Mouse (Mus musculus): ENCODE measurements around the gene Nek10. TPM values are rescaled to one million over a fixed set of nuclear protein-coding genes. Genes with fewer than 3 reads are reported as not detected.

The Nek10 gene
- polyA plus RNA-seq, 1 experiment from 2014 or later = not detected

DNA sequence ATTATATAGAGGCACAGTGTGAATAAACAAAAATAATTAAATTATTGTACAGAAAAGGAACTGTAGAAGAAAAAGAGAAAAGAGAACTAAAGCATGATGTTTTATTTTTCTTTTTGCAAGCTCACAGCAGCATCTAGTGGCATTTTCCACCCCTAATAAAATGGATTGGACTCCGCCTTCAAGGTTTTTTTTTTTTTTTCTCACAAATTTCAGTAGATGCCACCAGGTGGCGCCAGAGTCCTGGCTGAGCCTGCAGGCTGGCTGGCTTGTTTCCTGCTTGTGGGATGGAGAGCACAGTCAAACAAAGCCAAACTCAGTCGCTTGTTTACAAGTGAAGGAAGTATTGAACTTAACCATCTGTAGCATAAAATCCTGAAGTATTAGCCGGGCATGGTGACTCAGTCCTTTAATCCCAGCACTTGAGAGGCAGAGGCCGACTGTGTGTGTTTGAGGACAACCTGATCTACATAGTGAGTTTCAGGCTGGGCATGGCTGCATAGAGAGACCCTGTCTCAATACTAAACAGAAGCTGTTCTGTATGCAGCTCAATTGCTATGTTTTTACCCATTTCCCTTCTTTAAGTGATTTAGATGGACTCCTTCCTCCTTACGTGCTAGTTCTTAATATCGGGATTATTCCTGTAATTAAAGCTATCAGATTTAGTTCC, 60.6 kb downstream of the Nek10 start:
- Histone ChIP-seq H3K4me3 (ENCODE audit: low read depth, low read length) (no peak overlapping the region), H3K4me1 (ENCODE audit: control insufficient read depth, low read depth, low read length) (no peaks in the 10 kb centered on the region), H3K36me3 (ENCODE audit: control insufficient read depth, insufficient read depth) (no peaks in the 10 kb centered on the region), H3K4me2 (ENCODE audit: low read depth, low read length) (no peak overlapping the region), H3K27ac (ENCODE audit: low read length) (no peak overlapping the region), H3K9ac (ENCODE audit: low read depth, low read length) (no peak overlapping the region), H3K9me3 (replicated peaks; ENCODE audit: control insufficient read depth, low read length) (no peaks in the 10 kb centered on the region), H3K27me3 (ENCODE audit: control insufficient read depth, insufficient read depth, low read depth, low read length) (no peaks in the 10 kb centered on the region)
- WGBS (ENCODE audit: insufficient replicate concordance) = 28% methylated on average over 7 of the region's 7 CpGs
- ATAC-seq (ENCODE audit: low read depth) = no peak

DNA sequence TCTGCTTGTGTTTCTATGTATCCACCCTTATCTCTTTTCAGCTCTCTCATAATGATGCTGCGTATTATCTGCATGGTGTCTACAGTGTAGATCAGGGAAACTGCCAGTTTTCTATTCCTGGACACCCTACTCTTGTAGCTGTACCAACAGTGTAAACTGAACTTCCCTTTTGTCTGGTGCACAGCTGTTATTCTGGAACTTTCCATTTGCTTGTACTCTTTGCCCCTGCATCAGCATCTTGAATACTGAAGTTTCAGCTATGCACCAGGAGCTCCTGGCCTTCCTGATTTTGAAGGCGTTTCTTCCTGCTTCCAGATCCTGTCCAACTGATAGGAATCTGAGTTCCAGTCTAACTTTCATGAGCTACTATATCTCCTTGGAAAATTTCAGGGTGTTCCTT, 66.0 kb downstream of the Nek10 start:
- H3K4me1 ChIP-seq (ENCODE audit: control insufficient read depth, low read depth, low read length) = no peaks in the 10 kb centered on the region
- no peak overlapping the region for H3K27ac ChIP-seq (ENCODE audit: low read length)
- no peaks in the 10 kb centered on the region for H3K27me3 ChIP-seq (ENCODE audit: control insufficient read depth, insufficient read depth, low read depth, low read length)
- H3K4me2 ChIP-seq (ENCODE audit: low read depth, low read length) = no peak overlapping the region
- no peak overlapping the region for H3K4me3 ChIP-seq (ENCODE audit: low read depth, low read length)
- WGBS (ENCODE audit: insufficient replicate concordance) = 40% methylated on average over 2 of the region's 2 CpGs
- H3K9me3 ChIP-seq (replicated peaks; ENCODE audit: control insufficient read depth, low read length) = no peaks in the 10 kb centered on the region
- H3K9ac ChIP-seq (ENCODE audit: low read depth, low read length) = no peak overlapping the region
- no peak for ATAC-seq (ENCODE audit: low read depth)
- no peaks in the 10 kb centered on the region for H3K36me3 ChIP-seq (ENCODE audit: control insufficient read depth, insufficient read depth)

DNA sequence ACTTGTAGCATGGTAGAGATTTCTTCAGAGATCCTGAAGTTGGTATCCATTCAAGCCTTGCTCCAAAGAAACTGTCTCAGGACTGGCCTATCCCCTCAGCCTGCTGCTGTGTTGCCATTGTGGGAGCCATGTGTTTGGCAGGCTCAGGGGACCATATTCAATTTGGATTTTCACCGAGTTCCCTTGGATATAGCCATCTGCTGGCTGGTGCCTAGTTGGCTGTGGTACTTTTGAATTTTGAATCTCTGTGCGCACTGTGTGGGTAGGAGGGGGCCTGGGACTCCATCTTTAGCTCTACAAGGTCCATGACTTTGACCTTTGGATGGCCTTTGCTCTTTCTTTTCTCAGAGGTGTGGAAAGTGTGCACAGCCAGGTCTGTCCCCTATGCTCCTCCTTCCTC, 66.8 kb downstream of the Nek10 start:
- Histone ChIP-seq H3K4me1 (ENCODE audit: control insufficient read depth, low read depth, low read length) (no peaks in the 10 kb centered on the region), H3K9me3 (replicated peaks; ENCODE audit: control insufficient read depth, low read length) (no peaks in the 10 kb centered on the region), H3K4me3 (ENCODE audit: low read depth, low read length) (no peak overlapping the region), H3K27ac (ENCODE audit: low read length) (no peak overlapping the region), H3K4me2 (ENCODE audit: low read depth, low read length) (no peak overlapping the region), H3K36me3 (ENCODE audit: control insufficient read depth, insufficient read depth) (no peaks in the 10 kb centered on the region), H3K9ac (ENCODE audit: low read depth, low read length) (no peak overlapping the region), H3K27me3 (ENCODE audit: control insufficient read depth, insufficient read depth, low read depth, low read length) (no peaks in the 10 kb centered on the region)
- WGBS (ENCODE audit: insufficient replicate concordance) = 68% methylated on average over 2 of the region's 2 CpGs
- no peak for ATAC-seq (ENCODE audit: low read depth)

DNA sequence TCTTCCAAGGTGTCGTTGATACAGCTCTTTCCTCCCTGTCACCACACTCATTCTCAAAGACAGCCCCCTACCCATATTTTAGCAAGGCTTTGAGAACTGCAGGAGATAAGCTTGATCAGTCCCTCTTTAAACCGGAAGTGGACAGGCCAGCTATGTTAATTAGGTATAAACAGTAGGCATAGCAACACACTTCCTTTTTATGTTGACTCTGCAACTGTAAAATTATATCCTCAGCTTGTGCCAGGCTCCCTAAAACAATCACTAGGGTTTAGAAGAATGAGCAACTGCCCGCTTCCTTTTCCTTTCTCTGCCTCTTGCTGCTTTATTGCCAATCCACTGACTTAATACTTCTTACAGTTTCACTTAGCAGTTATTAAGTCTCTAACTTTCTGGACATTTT, 67.2 kb downstream of the Nek10 start:
- no peak overlapping the region for H3K4me2 ChIP-seq (ENCODE audit: low read depth, low read length)
- H3K9ac ChIP-seq (ENCODE audit: low read depth, low read length) = no peak overlapping the region
- no peaks in the 10 kb centered on the region for H3K36me3 ChIP-seq (ENCODE audit: control insufficient read depth, insufficient read depth)
- H3K27ac ChIP-seq (ENCODE audit: low read length) = no peak overlapping the region
- 40% methylated on average over 3 of the region's 3 CpGs for WGBS (ENCODE audit: insufficient replicate concordance)
- H3K4me3 ChIP-seq (ENCODE audit: low read depth, low read length) = no peak overlapping the region
- no peak for ATAC-seq (ENCODE audit: low read depth)
- no peaks in the 10 kb centered on the region for H3K27me3 ChIP-seq (ENCODE audit: control insufficient read depth, insufficient read depth, low read depth, low read length)
- no peaks in the 10 kb centered on the region for H3K9me3 ChIP-seq (replicated peaks; ENCODE audit: control insufficient read depth, low read length)
- H3K4me1 ChIP-seq (ENCODE audit: control insufficient read depth, low read depth, low read length) = no peaks in the 10 kb centered on the region

DNA sequence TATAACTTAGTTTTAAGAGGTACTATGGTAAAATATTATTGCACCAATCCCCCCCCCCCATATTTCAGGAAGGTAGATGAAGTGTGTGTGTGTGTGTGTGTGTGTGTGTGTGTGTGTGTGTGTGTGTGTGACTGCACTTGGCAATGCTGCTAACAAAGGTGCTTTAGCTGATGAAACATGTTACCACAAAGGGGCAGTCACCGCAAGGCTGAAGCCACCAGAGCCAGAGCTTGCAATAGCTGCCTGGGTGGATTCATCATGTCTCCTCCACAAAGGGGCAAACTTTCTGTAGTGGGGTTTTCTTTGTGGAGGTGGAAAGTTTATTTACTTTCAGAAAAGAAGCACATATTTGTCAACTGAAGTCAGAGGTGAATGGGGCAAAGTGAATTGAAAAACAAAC, 67.9 kb downstream of the Nek10 start:
- no peaks in the 10 kb centered on the region for H3K36me3 ChIP-seq (ENCODE audit: control insufficient read depth, insufficient read depth)
- H3K9ac ChIP-seq (ENCODE audit: low read depth, low read length) = no peak overlapping the region
- no peak overlapping the region for H3K4me2 ChIP-seq (ENCODE audit: low read depth, low read length)
- H3K4me1 ChIP-seq (ENCODE audit: control insufficient read depth, low read depth, low read length) = no peaks in the 10 kb centered on the region
- H3K27me3 ChIP-seq (ENCODE audit: control insufficient read depth, insufficient read depth, low read depth, low read length) = no peaks in the 10 kb centered on the region
- WGBS (ENCODE audit: insufficient replicate concordance) = 78% methylated on average over 1 of the region's 1 CpGs
- no peak overlapping the region for H3K4me3 ChIP-seq (ENCODE audit: low read depth, low read length)
- H3K9me3 ChIP-seq (replicated peaks; ENCODE audit: control insufficient read depth, low read length) = no peaks in the 10 kb centered on the region
- H3K27ac ChIP-seq (ENCODE audit: low read length) = no peak overlapping the region
- no peak for ATAC-seq (ENCODE audit: low read depth)

DNA sequence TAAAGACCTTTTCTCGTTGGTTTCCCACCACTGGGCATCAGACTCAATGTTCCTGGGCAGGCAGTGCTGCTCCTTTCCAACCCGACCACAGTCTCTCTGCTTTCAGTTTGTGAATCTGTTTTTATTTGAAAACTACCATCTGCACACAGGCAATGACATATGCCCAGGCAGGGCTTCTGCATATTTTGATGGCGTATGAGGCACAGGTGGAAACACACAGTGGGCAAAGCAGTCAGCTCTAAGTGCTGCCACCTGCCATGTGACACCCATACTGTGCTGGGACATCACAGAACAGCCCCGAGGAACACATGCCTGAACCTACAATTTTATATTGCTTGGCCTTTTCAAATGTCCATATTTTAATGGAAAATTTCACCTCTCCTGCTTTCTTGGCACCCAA, 68.5 kb downstream of the Nek10 start:
- Histone ChIP-seq H3K36me3 (ENCODE audit: control insufficient read depth, insufficient read depth) (no peaks in the 10 kb centered on the region), H3K4me1 (ENCODE audit: control insufficient read depth, low read depth, low read length) (no peaks in the 10 kb centered on the region), H3K4me3 (ENCODE audit: low read depth, low read length) (no peak overlapping the region), H3K4me2 (ENCODE audit: low read depth, low read length) (no peak overlapping the region), H3K27me3 (ENCODE audit: control insufficient read depth, insufficient read depth, low read depth, low read length) (no peaks in the 10 kb centered on the region), H3K9me3 (replicated peaks; ENCODE audit: control insufficient read depth, low read length) (no peaks in the 10 kb centered on the region), H3K27ac (ENCODE audit: low read length) (no peak overlapping the region), H3K9ac (ENCODE audit: low read depth, low read length) (no peak overlapping the region)
- WGBS (ENCODE audit: insufficient replicate concordance) = 53% methylated on average over 4 of the region's 4 CpGs
- ATAC-seq (ENCODE audit: low read depth) = no peak

DNA sequence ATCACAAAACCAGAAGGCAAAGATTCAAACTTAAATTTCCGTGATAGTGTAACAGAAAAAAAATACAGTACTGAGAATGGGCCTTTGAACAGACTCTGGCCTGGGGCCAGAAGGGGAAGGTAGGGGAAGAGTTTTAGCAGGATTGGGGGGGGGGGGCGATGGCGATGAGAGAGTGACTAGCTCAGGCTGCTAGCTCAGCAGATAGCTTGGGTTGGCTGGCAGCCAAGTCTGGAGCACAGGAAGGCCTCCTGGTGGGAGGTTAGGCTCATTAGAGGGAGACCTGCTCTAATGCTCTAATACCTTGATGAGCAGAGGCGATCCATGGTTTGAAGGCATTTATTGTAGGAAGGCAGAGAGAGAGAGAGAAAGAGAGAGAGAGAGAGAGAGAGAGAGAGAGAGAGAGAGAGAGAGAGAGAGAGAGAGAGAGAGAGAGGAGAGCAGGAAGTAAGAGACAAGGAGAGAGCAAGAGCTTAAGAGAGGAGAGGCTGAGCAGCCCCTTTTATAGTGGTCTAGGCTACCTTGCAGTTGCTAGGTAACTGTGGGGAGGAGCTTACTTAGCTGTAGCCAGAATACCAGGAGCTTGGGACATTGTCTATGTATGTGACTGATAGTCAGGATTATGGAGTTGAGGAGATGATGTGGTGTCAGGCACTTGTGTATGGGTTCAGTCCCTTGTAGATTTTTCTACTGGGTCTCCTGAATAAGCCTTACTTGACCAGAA, 90.9 kb downstream of the Nek10 start:
- Histone ChIP-seq H3K4me3 (ENCODE audit: low read depth, low read length) (no peak overlapping the region), H3K9ac (ENCODE audit: low read depth, low read length) (no peak overlapping the region), H3K4me1 (ENCODE audit: control insufficient read depth, low read depth, low read length) (no peaks in the 10 kb centered on the region), H3K27ac (ENCODE audit: low read length) (no peak overlapping the region), H3K27me3 (ENCODE audit: control insufficient read depth, insufficient read depth, low read depth, low read length) (no peaks in the 10 kb centered on the region), H3K9me3 (replicated peaks; ENCODE audit: control insufficient read depth, low read length) (no peaks in the 10 kb centered on the region), H3K36me3 (ENCODE audit: control insufficient read depth, insufficient read depth) (no peaks in the 10 kb centered on the region), H3K4me2 (ENCODE audit: low read depth, low read length) (no peak overlapping the region)
- WGBS (ENCODE audit: insufficient replicate concordance) = 20% methylated on average over 4 of the region's 4 CpGs
- no peak for ATAC-seq (ENCODE audit: low read depth)

DNA sequence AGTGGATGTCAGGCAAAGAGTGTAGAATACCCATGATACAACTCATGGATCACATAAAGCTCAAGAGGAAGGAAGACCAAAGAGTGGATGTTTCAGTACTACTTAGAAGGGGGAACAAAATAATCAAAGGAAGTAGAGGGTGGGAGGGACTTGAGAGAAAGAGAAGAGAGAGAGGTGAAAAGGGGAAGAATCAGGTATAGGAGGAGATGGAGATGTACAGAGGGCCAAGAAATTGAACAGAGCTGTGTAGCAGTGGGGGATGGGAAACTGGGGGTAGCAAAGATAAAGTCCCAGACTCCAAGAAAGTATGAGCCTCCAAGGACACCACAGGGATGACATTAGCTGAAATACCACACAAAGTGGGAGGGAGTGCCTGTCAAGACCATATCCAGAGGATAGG, 91.6 kb downstream of the Nek10 start:
- H3K9me3 ChIP-seq (replicated peaks; ENCODE audit: control insufficient read depth, low read length) = no peaks in the 10 kb centered on the region
- H3K27me3 ChIP-seq (ENCODE audit: control insufficient read depth, insufficient read depth, low read depth, low read length) = no peaks in the 10 kb centered on the region
- H3K27ac ChIP-seq (ENCODE audit: low read length) = no peak overlapping the region
- no peak overlapping the region for H3K9ac ChIP-seq (ENCODE audit: low read depth, low read length)
- H3K4me2 ChIP-seq (ENCODE audit: low read depth, low read length) = no peak overlapping the region
- ATAC-seq (ENCODE audit: low read depth) = no peak
- H3K4me3 ChIP-seq (ENCODE audit: low read depth, low read length) = no peak overlapping the region
- H3K36me3 ChIP-seq (ENCODE audit: control insufficient read depth, insufficient read depth) = no peaks in the 10 kb centered on the region
- no peaks in the 10 kb centered on the region for H3K4me1 ChIP-seq (ENCODE audit: control insufficient read depth, low read depth, low read length)

DNA sequence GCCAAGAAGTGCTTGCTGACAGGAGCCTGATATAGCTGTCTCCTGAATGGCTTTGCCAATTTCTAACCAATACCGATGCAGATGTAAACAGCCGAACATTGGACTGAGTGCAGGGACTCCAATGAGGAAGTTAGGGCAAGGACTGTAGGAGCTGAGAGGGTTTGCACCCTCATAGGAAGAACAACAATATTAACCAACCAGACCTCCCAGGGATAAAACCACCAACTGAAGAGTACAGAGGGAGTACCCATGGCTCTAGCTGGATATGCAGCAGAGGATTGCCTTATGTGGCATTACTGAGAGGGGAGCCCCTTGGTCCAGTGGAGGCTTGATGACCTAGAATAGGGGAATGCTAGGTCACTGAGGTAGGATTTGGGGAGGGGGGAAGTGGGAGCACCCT, 92.1 kb downstream of the Nek10 start:
- no peaks in the 10 kb centered on the region for H3K27me3 ChIP-seq (ENCODE audit: control insufficient read depth, insufficient read depth, low read depth, low read length)
- no peak overlapping the region for H3K27ac ChIP-seq (ENCODE audit: low read length)
- no peak overlapping the region for H3K4me2 ChIP-seq (ENCODE audit: low read depth, low read length)
- no peak overlapping the region for H3K9ac ChIP-seq (ENCODE audit: low read depth, low read length)
- no peaks in the 10 kb centered on the region for H3K9me3 ChIP-seq (replicated peaks; ENCODE audit: control insufficient read depth, low read length)
- ATAC-seq (ENCODE audit: low read depth) = no peak
- no peak overlapping the region for H3K4me3 ChIP-seq (ENCODE audit: low read depth, low read length)
- H3K36me3 ChIP-seq (ENCODE audit: control insufficient read depth, insufficient read depth) = no peaks in the 10 kb centered on the region
- WGBS (ENCODE audit: insufficient replicate concordance) = 35% methylated on average over 2 of the region's 2 CpGs
- no peaks in the 10 kb centered on the region for H3K4me1 ChIP-seq (ENCODE audit: control insufficient read depth, low read depth, low read length)
